Comparison of ENCODE assay signal across 16 mouse cellular contexts in genomic region chr2:35148806-35149205, GRCm38 (mm10).
"Had no signal": no experiment of that assay in that cellular context is flagged by ENCODE, and none has a peak within 500 bp of the region (broad histone marks: within the 10 kb centered on the region; RNA-seq: fewer than 3 reads in every experiment).

No protein-coding gene starts in this region.

- H3K27me3 ChIP-seq: neural tube, embryonic 13.5 days; neural tube, embryonic 15.5 days; stomach, embryonic 15.5 days had no signal

- DNase-seq: retina, postnatal 1 day; right cerebral cortex, adult 18-20 months; right cerebral cortex, postnatal 14 days; right cerebral cortex, postnatal 25 days; right cerebral cortex, postnatal 4 days; spleen, adult 18-20 months; thymus, adult 18-20 months; thymus, adult 2 months; thymus, postnatal 14 days; thymus, postnatal 25 days; thymus, postnatal 36 days; thymus, postnatal 4 days had no signal

- H3K9me3 ChIP-seq: neural tube, embryonic 13.5 days; neural tube, embryonic 15.5 days; stomach, embryonic 15.5 days had no signal

- H3K4me2 ChIP-seq: neural tube, embryonic 13.5 days; neural tube, embryonic 15.5 days; stomach, embryonic 15.5 days had no signal

- H3K27ac ChIP-seq: neural tube, embryonic 13.5 days; neural tube, embryonic 15.5 days; stomach, embryonic 15.5 days; stomach, postnatal 0 days had no signal

- H3K9ac ChIP-seq: neural tube, embryonic 13.5 days; neural tube, embryonic 15.5 days; stomach, embryonic 15.5 days had no signal

- H3K4me1 ChIP-seq: neural tube, embryonic 13.5 days; neural tube, embryonic 15.5 days; stomach, embryonic 15.5 days had no signal

- H3K4me3 ChIP-seq: neural tube, embryonic 13.5 days; neural tube, embryonic 15.5 days; stomach, embryonic 15.5 days had no signal
